Mouse (Mus musculus): ENCODE results near the gene Rnase4. TPM values are rescaled to one million over a fixed set of nuclear protein-coding genes. Genes with fewer than 3 reads are reported as not detected.

Gene Rnase4
- polyA plus RNA-seq, 1 experiment from 2014 or later, result 443 TPM

- Histone ChIP-seq H3K4me2 (replicated peaks; ENCODE audit: low read depth, low read length) (no peak overlapping the region), H3K27ac (ENCODE audit: low read length) (no peak overlapping the region), H3K36me3 (ENCODE audit: insufficient read depth, low read length) (no peaks in the 10 kb centered on the region), H3K27me3 (replicated peaks; ENCODE audit: insufficient read depth, low read length) (no peaks in the 10 kb centered on the region), H3K4me1 (ENCODE audit: insufficient read depth, low read depth, low read length) (no peaks in the 10 kb centered on the region), H3K9ac (replicated peaks; ENCODE audit: low read depth) (no peak overlapping the region), H3K4me3 (ENCODE audit: low read depth, low read length) (no peak overlapping the region), H3K9me3 (ENCODE audit: low read length) (no peaks in the 10 kb centered on the region)
- ATAC-seq, result no peak
- 92% methylated on average over 11 of the region's 11 CpGs for WGBS
- TF ChIP-seq CTCF (IDR thresholded peaks at IDR 0.05) (no peak), EP300 (IDR thresholded peaks at IDR 0.05) (no peak)
- DNase-seq (ENCODE audit: low spot score), result no peak
Measured at GRCm38 (mm10) chr14:51098921-51099320, 8.0 kb downstream of the Rnase4 start.

GRCm38 (mm10) chr14:51101284-51101683 lies 10.4 kb downstream of the Rnase4 start:
- Histone ChIP-seq H3K4me2 (replicated peaks; ENCODE audit: low read depth, low read length) (no peak overlapping the region), H3K9ac (replicated peaks; ENCODE audit: low read depth) (no peak overlapping the region), H3K36me3 (ENCODE audit: insufficient read depth, low read length) (no peaks in the 10 kb centered on the region), H3K9me3 (ENCODE audit: low read length) (no peaks in the 10 kb centered on the region), H3K27ac (ENCODE audit: low read length) (no peak overlapping the region), H3K4me3 (ENCODE audit: low read depth, low read length) (no peak overlapping the region), H3K4me1 (ENCODE audit: insufficient read depth, low read depth, low read length) (no peaks in the 10 kb centered on the region), H3K27me3 (replicated peaks; ENCODE audit: insufficient read depth, low read length) (no peaks in the 10 kb centered on the region)
- DNase-seq (ENCODE audit: low spot score), result no peak
- WGBS, result 62% methylated on average over 9 of the region's 9 CpGs
- TF ChIP-seq CTCF (IDR thresholded peaks at IDR 0.05) (no peak), EP300 (IDR thresholded peaks at IDR 0.05) (no peak)
- ATAC-seq, result no peak

GRCm38 (mm10) chr14:51103217-51103616 lies 12.3 kb downstream of the Rnase4 start:
- H3K9me3 ChIP-seq (ENCODE audit: low read length), result no peaks in the 10 kb centered on the region
- ATAC-seq, result no peak
- H3K4me3 ChIP-seq (ENCODE audit: low read depth, low read length), result no peak overlapping the region
- DNase-seq (ENCODE audit: low spot score), result peak; percentile 59
- H3K27me3 ChIP-seq (replicated peaks; ENCODE audit: insufficient read depth, low read length), result no peaks in the 10 kb centered on the region
- 48% methylated on average over 3 of the region's 3 CpGs for WGBS
- H3K4me2 ChIP-seq (replicated peaks; ENCODE audit: low read depth, low read length), result no peak overlapping the region
- no peak overlapping the region for H3K27ac ChIP-seq (ENCODE audit: low read length)
- H3K4me1 ChIP-seq (ENCODE audit: insufficient read depth, low read depth, low read length), result no peaks in the 10 kb centered on the region
- H3K36me3 ChIP-seq (ENCODE audit: insufficient read depth, low read length), result no peaks in the 10 kb centered on the region
- no peak for TF ChIP-seq EP300 (IDR thresholded peaks at IDR 0.05)
- TF ChIP-seq CTCF (IDR thresholded peaks at IDR 0.05), result peak; percentile 83
- H3K9ac ChIP-seq (replicated peaks; ENCODE audit: low read depth), result no peak overlapping the region

DNA sequence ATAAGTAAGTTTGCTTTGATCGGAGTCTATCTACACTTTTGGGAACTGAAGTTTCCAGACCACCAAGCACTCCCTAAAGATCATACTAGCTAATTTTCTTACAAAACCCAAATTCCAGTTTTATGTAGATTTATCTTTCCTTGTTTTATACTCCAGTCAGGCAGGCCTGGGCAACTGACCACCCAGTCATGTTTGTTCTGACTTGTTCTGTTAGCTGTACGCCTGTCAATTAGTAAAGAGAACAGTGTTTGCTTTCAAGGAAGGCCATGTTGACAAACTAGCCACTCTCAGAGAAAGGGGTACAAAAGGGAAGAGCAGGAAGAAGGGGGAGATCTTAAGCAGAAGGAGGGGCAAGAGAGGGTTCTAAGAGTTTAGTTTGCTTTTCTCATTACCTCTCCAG lies 13.5 kb downstream of the Rnase4 start:
- H3K27me3 ChIP-seq (replicated peaks; ENCODE audit: insufficient read depth, low read length), result no peaks in the 10 kb centered on the region
- H3K9ac ChIP-seq (replicated peaks; ENCODE audit: low read depth), result no peak overlapping the region
- no peak overlapping the region for H3K27ac ChIP-seq (ENCODE audit: low read length)
- no peak overlapping the region for H3K4me3 ChIP-seq (ENCODE audit: low read depth, low read length)
- no peaks in the 10 kb centered on the region for H3K4me1 ChIP-seq (ENCODE audit: insufficient read depth, low read depth, low read length)
- TF ChIP-seq CTCF (IDR thresholded peaks at IDR 0.05) (no peak), EP300 (IDR thresholded peaks at IDR 0.05) (no peak)
- WGBS, result 64% methylated on average over 2 of the region's 2 CpGs
- H3K4me2 ChIP-seq (replicated peaks; ENCODE audit: low read depth, low read length), result no peak overlapping the region
- H3K9me3 ChIP-seq (ENCODE audit: low read length), result no peaks in the 10 kb centered on the region
- ATAC-seq, result no peak
- DNase-seq (ENCODE audit: low spot score), result no peak
- no peaks in the 10 kb centered on the region for H3K36me3 ChIP-seq (ENCODE audit: insufficient read depth, low read length)

GRCm38 (mm10) chr14:51106449-51106967 lies 15.6 kb downstream of the Rnase4 start:
- ATAC-seq (no peak), DNase-seq (ENCODE audit: low spot score) (no peak)
- TF ChIP-seq EP300 (IDR thresholded peaks at IDR 0.05) (no peak), CTCF (IDR thresholded peaks at IDR 0.05) (no peak)
- Histone ChIP-seq H3K27me3 (replicated peaks; ENCODE audit: insufficient read depth, low read length) (no peaks in the 10 kb centered on the region), H3K27ac (ENCODE audit: low read length) (no peak overlapping the region), H3K4me2 (replicated peaks; ENCODE audit: low read depth, low read length) (no peak overlapping the region), H3K9ac (replicated peaks; ENCODE audit: low read depth) (no peak overlapping the region), H3K4me3 (ENCODE audit: low read depth, low read length) (no peak overlapping the region), H3K36me3 (ENCODE audit: insufficient read depth, low read length) (no peaks in the 10 kb centered on the region), H3K4me1 (ENCODE audit: insufficient read depth, low read depth, low read length) (no peaks in the 10 kb centered on the region), H3K9me3 (ENCODE audit: low read length) (no peaks in the 10 kb centered on the region)

GRCm38 (mm10) chr14:51111966-51112365 lies 21.1 kb downstream of the Rnase4 start:
- Histone ChIP-seq H3K4me1 (ENCODE audit: insufficient read depth, low read depth, low read length) (no peaks in the 10 kb centered on the region), H3K4me2 (replicated peaks; ENCODE audit: low read depth, low read length) (no peak overlapping the region), H3K4me3 (ENCODE audit: low read depth, low read length) (no peak overlapping the region), H3K9me3 (ENCODE audit: low read length) (no peaks in the 10 kb centered on the region), H3K27ac (ENCODE audit: low read length) (no peak overlapping the region), H3K27me3 (replicated peaks; ENCODE audit: insufficient read depth, low read length) (no peaks in the 10 kb centered on the region), H3K36me3 (ENCODE audit: insufficient read depth, low read length) (no peaks in the 10 kb centered on the region), H3K9ac (replicated peaks; ENCODE audit: low read depth) (no peak overlapping the region)
- no peak for ATAC-seq
- DNase-seq (ENCODE audit: low spot score), result no peak
- TF ChIP-seq CTCF (IDR thresholded peaks at IDR 0.05) (no peak), EP300 (IDR thresholded peaks at IDR 0.05) (no peak)
- WGBS, result 62% methylated on average over 3 of the region's 3 CpGs

- no peak for ATAC-seq
Measured at GRCm38 (mm10) chr14:51113476-51113875, 22.6 kb downstream of the Rnase4 start.

More at GRCm38 (mm10) chr14:51113476-51113875, 22.6 kb downstream of the Rnase4 start:
- Histone ChIP-seq H3K4me2 (replicated peaks; ENCODE audit: low read depth, low read length) (no peak overlapping the region), H3K27ac (ENCODE audit: low read length) (no peak overlapping the region), H3K4me1 (ENCODE audit: insufficient read depth, low read depth, low read length) (no peaks in the 10 kb centered on the region), H3K9ac (replicated peaks; ENCODE audit: low read depth) (no peak overlapping the region), H3K27me3 (replicated peaks; ENCODE audit: insufficient read depth, low read length) (no peaks in the 10 kb centered on the region), H3K36me3 (ENCODE audit: insufficient read depth, low read length) (no peaks in the 10 kb centered on the region), H3K9me3 (ENCODE audit: low read length) (no peaks in the 10 kb centered on the region), H3K4me3 (ENCODE audit: low read depth, low read length) (no peak overlapping the region)
- WGBS, result 46% methylated on average over 9 of the region's 9 CpGs
- no peak for TF ChIP-seq CTCF (IDR thresholded peaks at IDR 0.05)
- no peak for TF ChIP-seq EP300 (IDR thresholded peaks at IDR 0.05)
- no peak for DNase-seq (ENCODE audit: low spot score)
